Mouse (Mus musculus): ENCODE results near the gene Snd1. TPM values are rescaled to one million over a fixed set of nuclear protein-coding genes. Genes with fewer than 3 reads are reported as not detected.

The Snd1 gene
- polyA plus RNA-seq, 1 experiment, result 138 TPM

- H3K4me3 ChIP-seq (ENCODE audit: insufficient read depth, low read length), result no peak overlapping the region
- no peaks in the 10 kb centered on the region for H3K4me1 ChIP-seq (ENCODE audit: control insufficient read depth, insufficient read depth, low read length)
- no peak overlapping the region for H3K27ac ChIP-seq (ENCODE audit: insufficient read depth, low read length)
- TF ChIP-seq POLR2A (IDR thresholded peaks at IDR 0.05; ENCODE audit: low read depth, low read length) (no peak), CTCF (IDR thresholded peaks at IDR 0.05; ENCODE audit: borderline replicate concordance, insufficient read depth, low read length) (no peak)
Observed at GRCm38 (mm10) chr6:28819509-28820358, 344.8 kb downstream of the Snd1 start.

DNA sequence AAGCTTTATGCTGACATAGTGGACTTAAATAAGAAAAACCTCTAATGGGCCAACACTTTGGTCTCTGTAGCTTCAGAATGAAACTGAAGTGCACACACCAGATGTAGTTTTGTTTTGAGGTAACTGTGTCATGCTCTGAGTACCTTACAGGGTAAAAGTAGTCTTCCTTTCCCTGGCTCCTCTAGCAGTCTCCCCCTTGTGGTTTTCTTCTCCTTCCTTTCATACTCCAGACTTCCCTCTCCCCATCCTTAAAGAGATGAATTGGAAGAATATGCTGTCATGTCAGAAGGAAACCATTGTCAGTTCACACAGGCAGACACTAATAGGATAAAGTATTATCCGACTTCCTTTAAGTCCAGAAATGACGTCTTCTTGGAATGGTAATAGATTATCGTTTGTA, 347.4 kb downstream of the Snd1 start:
- 0 out of 2 replicates have a peak, but pooled peaks cover 3% of the 10 kb centered on the region for H3K4me1 ChIP-seq (ENCODE audit: control insufficient read depth, insufficient read depth, low read length)
- TF ChIP-seq CTCF (IDR thresholded peaks at IDR 0.05; ENCODE audit: borderline replicate concordance, insufficient read depth, low read length) (no peak), POLR2A (IDR thresholded peaks at IDR 0.05; ENCODE audit: low read depth, low read length) (no peak)
- H3K4me3 ChIP-seq (ENCODE audit: insufficient read depth, low read length), result no peak overlapping the region
- no peak overlapping the region for H3K27ac ChIP-seq (ENCODE audit: insufficient read depth, low read length)

- H3K4me1 ChIP-seq (ENCODE audit: control insufficient read depth, insufficient read depth, low read length), result 0 out of 2 replicates have a peak, but pooled peaks cover 7% of the 10 kb centered on the region
- TF ChIP-seq CTCF (IDR thresholded peaks at IDR 0.05; ENCODE audit: borderline replicate concordance, insufficient read depth, low read length) (no peak), POLR2A (IDR thresholded peaks at IDR 0.05; ENCODE audit: low read depth, low read length) (no peak)
- H3K27ac ChIP-seq (ENCODE audit: insufficient read depth, low read length), result no peak overlapping the region
- no peak overlapping the region for H3K4me3 ChIP-seq (ENCODE audit: insufficient read depth, low read length)
Observed at GRCm38 (mm10) chr6:28823375-28823774, 348.4 kb downstream of the Snd1 start.

GRCm38 (mm10) chr6:28823802-28824201, 348.9 kb downstream of the Snd1 start:
- no peak overlapping the region for H3K27ac ChIP-seq (ENCODE audit: insufficient read depth, low read length)
- no peak overlapping the region for H3K4me3 ChIP-seq (ENCODE audit: insufficient read depth, low read length)
- TF ChIP-seq CTCF (IDR thresholded peaks at IDR 0.05; ENCODE audit: borderline replicate concordance, insufficient read depth, low read length) (no peak), POLR2A (IDR thresholded peaks at IDR 0.05; ENCODE audit: low read depth, low read length) (no peak)
- H3K4me1 ChIP-seq (ENCODE audit: control insufficient read depth, insufficient read depth, low read length), result 0 out of 2 replicates have a peak, but pooled peaks cover 7% of the 10 kb centered on the region

DNA sequence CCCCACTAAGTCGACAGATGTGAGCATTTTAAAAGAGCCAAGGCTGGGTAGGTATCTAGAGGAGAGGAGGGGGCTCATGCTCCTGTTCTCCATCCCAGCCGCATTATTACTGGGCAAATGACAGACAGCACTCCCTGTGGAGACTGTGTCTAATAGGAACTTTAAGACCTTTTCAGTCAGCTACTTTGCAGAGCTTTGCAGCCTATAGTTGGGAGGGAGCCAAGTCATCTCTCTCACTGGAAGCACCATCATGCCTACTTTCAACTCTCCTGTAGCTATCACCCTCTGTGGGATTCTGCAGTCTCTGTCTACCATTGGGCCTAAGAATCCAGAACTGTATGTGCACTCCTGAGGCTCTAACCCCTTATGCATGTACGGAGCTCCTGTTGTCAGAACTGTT, 351.0 kb downstream of the Snd1 start:
- H3K4me1 ChIP-seq (ENCODE audit: control insufficient read depth, insufficient read depth, low read length), result 0 out of 2 replicates have a peak, but pooled peaks cover 7% of the 10 kb centered on the region
- TF ChIP-seq CTCF (IDR thresholded peaks at IDR 0.05; ENCODE audit: borderline replicate concordance, insufficient read depth, low read length) (no peak), POLR2A (IDR thresholded peaks at IDR 0.05; ENCODE audit: low read depth, low read length) (no peak)
- H3K27ac ChIP-seq (ENCODE audit: insufficient read depth, low read length), result no peak overlapping the region
- no peak overlapping the region for H3K4me3 ChIP-seq (ENCODE audit: insufficient read depth, low read length)

- Histone ChIP-seq H3K4me3 (ENCODE audit: insufficient read depth, low read length) (no peak overlapping the region), H3K27ac (ENCODE audit: insufficient read depth, low read length) (no peak overlapping the region), H3K4me1 (ENCODE audit: control insufficient read depth, insufficient read depth, low read length) (0 out of 2 replicates have a peak, but pooled peaks cover 7% of the 10 kb centered on the region)
- TF ChIP-seq CTCF (IDR thresholded peaks at IDR 0.05; ENCODE audit: borderline replicate concordance, insufficient read depth, low read length) (no peak), POLR2A (IDR thresholded peaks at IDR 0.05; ENCODE audit: low read depth, low read length) (no peak)
Observed at GRCm38 (mm10) chr6:28826689-28827389, 351.9 kb downstream of the Snd1 start.

DNA sequence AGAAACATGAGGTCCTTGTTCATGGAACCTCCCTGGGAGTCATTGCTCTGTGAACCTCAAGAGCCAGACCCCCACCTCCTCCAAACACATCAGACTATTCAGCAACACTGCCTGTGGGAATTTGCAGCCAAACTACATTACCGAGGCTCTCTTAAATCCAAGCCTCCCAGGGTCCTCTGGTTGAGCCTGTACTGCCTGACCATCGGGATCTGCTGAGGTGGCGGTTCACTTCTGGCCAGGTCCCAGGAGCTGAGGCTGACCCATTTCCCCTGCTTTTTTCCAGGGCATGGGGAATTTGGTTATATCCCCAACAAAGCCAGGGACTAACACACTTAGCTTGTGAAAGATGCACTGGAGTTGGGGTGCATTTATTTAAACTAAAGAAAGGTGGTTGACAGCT, 352.6 kb downstream of the Snd1 start:
- Histone ChIP-seq H3K27ac (ENCODE audit: insufficient read depth, low read length) (no peak overlapping the region), H3K4me1 (ENCODE audit: control insufficient read depth, insufficient read depth, low read length) (0 out of 2 replicates have a peak, but pooled peaks cover 7% of the 10 kb centered on the region), H3K4me3 (ENCODE audit: insufficient read depth, low read length) (no peak overlapping the region)
- TF ChIP-seq CTCF (IDR thresholded peaks at IDR 0.05; ENCODE audit: borderline replicate concordance, insufficient read depth, low read length) (no peak), POLR2A (IDR thresholded peaks at IDR 0.05; ENCODE audit: low read depth, low read length) (no peak)

DNA sequence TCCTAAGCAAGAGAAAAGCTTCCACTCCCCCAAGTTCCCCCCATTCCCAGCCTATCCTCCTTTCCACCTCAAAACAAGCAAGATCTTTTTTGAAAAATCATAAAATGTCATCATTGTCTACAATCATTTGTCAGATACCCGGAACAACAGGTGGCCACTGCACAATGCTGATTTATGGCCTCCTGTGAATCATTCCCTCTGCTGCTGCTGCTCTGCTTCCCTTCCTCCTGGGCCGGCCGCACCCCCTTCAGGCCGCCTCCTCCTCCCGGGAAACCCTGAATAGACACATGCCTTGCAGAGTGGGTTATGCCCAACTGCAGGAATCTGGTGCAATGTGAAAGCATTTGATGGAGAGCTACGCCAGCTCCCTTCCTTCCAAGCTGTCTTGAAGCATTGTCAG, 353.7 kb downstream of the Snd1 start:
- Histone ChIP-seq H3K27ac (ENCODE audit: insufficient read depth, low read length) (no peak overlapping the region), H3K4me3 (ENCODE audit: insufficient read depth, low read length) (no peak overlapping the region), H3K4me1 (ENCODE audit: control insufficient read depth, insufficient read depth, low read length) (0 out of 2 replicates have a peak, but pooled peaks cover 7% of the 10 kb centered on the region)
- TF ChIP-seq POLR2A (IDR thresholded peaks at IDR 0.05; ENCODE audit: low read depth, low read length), result no peak
- TF ChIP-seq CTCF (IDR thresholded peaks at IDR 0.05; ENCODE audit: borderline replicate concordance, insufficient read depth, low read length), result no peak

- H3K27ac ChIP-seq (ENCODE audit: insufficient read depth, low read length), result no peak overlapping the region
- TF ChIP-seq POLR2A (IDR thresholded peaks at IDR 0.05; ENCODE audit: low read depth, low read length), result no peak
- no peak for TF ChIP-seq CTCF (IDR thresholded peaks at IDR 0.05; ENCODE audit: borderline replicate concordance, insufficient read depth, low read length)
- H3K4me3 ChIP-seq (ENCODE audit: insufficient read depth, low read length), result no peak overlapping the region
- 0 out of 2 replicates have a peak, but pooled peaks cover 7% of the 10 kb centered on the region for H3K4me1 ChIP-seq (ENCODE audit: control insufficient read depth, insufficient read depth, low read length)
Observed at GRCm38 (mm10) chr6:28830306-28830705, 355.4 kb downstream of the Snd1 start.

Data from embryonic fibroblast, embryonic 13.5 days (primary cell).